Comparison of ENCODE assay signal across 8 mouse cellular contexts in the genomic region with DNA sequence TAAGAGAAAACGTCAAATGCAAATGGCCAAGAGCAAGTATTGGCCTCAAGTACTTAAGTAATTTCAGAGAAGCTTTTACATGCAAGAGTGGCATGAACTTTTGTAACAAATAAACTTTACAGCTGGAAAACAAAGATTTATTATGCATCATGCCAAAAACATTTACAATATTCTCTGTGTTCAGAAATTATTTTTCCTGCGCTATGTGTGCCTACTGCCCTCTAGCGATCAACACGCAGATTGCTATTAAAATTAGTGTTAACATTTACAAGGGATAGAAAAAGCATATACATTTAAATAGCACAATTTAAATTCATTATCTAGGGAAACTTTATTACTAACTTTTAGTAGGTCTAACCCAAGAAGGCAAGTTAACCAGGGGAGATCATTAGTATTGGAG. TPM values are rescaled to one million over a fixed set of nuclear protein-coding genes. Genes with fewer than 3 reads are reported as not detected.
A peak's percentile ranks its signal among the peaks of the same experiment; 100 is the strongest.
DNase-seq lines count a peak whose midpoint lies in the region; ATAC-seq and TF ChIP-seq lines count a peak whose summit lies in the region.

No protein-coding gene starts in this region.

- peak; percentile 24 to 36 for DNase-seq in cerebellum, postnatal 10 days
- DNase-seq in cerebellum, adult 9-11 months, result no peak
- no peak for DNase-seq in liver, postnatal 0 days
- DNase-seq in liver (no peak), adipocyte (ENCODE audit: low spot score) (peak; percentile 53)
- peak; percentile 40 for DNase-seq in mesoderm, embryonic 11.5 days (ENCODE audit: low read depth, low spot score)
- DNase-seq in heart, adult 9 months (ENCODE audit: low spot score in 2 of 2), result no peak
- DNase-seq in urinary bladder, adult 2 months (ENCODE audit: low spot score), result no peak

- no peaks in the 10 kb centered on the region for H3K27me3 ChIP-seq in liver, postnatal 0 days (ENCODE audit: insufficient read depth, low read length)

- no peak overlapping the region for H3K4me3 ChIP-seq in liver, postnatal 0 days (ENCODE audit: low read depth, low read length)

- ATAC-seq in liver, postnatal 0 days, result no peak

- no peaks in the 10 kb centered on the region for H3K9me3 ChIP-seq in liver, postnatal 0 days (ENCODE audit: low read length)

- no peak overlapping the region for H3K9ac ChIP-seq in liver, postnatal 0 days (replicated peaks)

- 24% methylated on average over 4 of the region's 4 CpGs for WGBS in liver, postnatal 0 days (ENCODE audit: insufficient replicate concordance)

- peak; percentile 79 for TF ChIP-seq CTCF in liver, postnatal 0 days (IDR thresholded peaks at IDR 0.05; ENCODE audit: low read depth)

- 0 out of 2 replicates have a peak, but pooled peaks cover 4% of the 10 kb centered on the region for H3K36me3 ChIP-seq in liver, postnatal 0 days (replicated peaks; ENCODE audit: insufficient read depth, low read length)

- no peak overlapping the region for H3K4me2 ChIP-seq in liver, postnatal 0 days (ENCODE audit: low read depth, low read length)

- no peak for TF ChIP-seq EP300 in liver, postnatal 0 days (IDR thresholded peaks at IDR 0.05; ENCODE audit: low read depth)

- H3K27ac ChIP-seq in liver, postnatal 0 days (ENCODE audit: low read depth), result no peak overlapping the region

- no peaks in the 10 kb centered on the region for H3K4me1 ChIP-seq in liver, postnatal 0 days (ENCODE audit: insufficient read depth)

RNA-seq across cellular contexts. Expression of gene Tspyl4, which starts 29.5 kb away (rescaled TPM):
- 0.46 and 0.51 TPM in 2 replicates for polyA plus RNA-seq in liver, postnatal 0 days (2015; fragmentation: Nextera tagmentation; extraction: Ambion mirVana)
- polyA plus RNA-seq in urinary bladder, adult 2 months (2012; rRNA removed), result 11.1 and 15.2 TPM in 2 replicates

RNA-seq across cellular contexts. Expression of gene Tspyl1, which starts 44.7 kb away (rescaled TPM):
- polyA plus RNA-seq in liver, postnatal 0 days (2015; fragmentation: Nextera tagmentation; extraction: Ambion mirVana), result 20.7 and 21.0 TPM in 2 replicates
- polyA plus RNA-seq in urinary bladder, adult 2 months (2012; rRNA removed), result 52.8 and 58.2 TPM in 2 replicates

Comparison
In these comparisons a context has a peak if more than half of its experiments do, and no peak if none do; other contexts are left out.
1. DNase-seq: peak in cerebellum, postnatal 10 days (2 of 2), adipocyte (single experiment) and mesoderm, embryonic 11.5 days (single experiment); none in cerebellum, adult 9-11 months (single experiment), liver, postnatal 0 days (single experiment), liver (single experiment), heart, adult 9 months (0 of 2) and urinary bladder, adult 2 months (single experiment).